Mouse (Mus musculus): ENCODE data around the gene Thsd7b. TPM values are rescaled to one million over a fixed set of nuclear protein-coding genes. Genes with fewer than 3 reads are reported as not detected.
A peak's percentile ranks its signal among the peaks of the same experiment; 100 is the strongest.
"Not testable (repeated sequence)": the region's sequence is repeated elsewhere in the genome, so short reads cannot be mapped to it uniquely, and the experiment has no call there.

The Thsd7b gene
- polyA plus RNA-seq, 1 experiment from 2014 or later, result 0.77 TPM

- H3K9ac ChIP-seq, result no peak overlapping the region
- ATAC-seq (replicated peaks; ENCODE audit: low FRiP score), result no peak
- whole genome bisulfite sequencing, result 88% methylated on average over 1 of the region's 1 CpGs
- no peak overlapping the region for H3K27ac ChIP-seq
- no peaks in the 10 kb centered on the region for H3K36me3 ChIP-seq
- H3K4me1 ChIP-seq, result no peaks in the 10 kb centered on the region
- no peaks in the 10 kb centered on the region for H3K27me3 ChIP-seq
- no peak overlapping the region for H3K4me2 ChIP-seq
- no peaks in the 10 kb centered on the region for H3K9me3 ChIP-seq (replicated peaks)
- no peak overlapping the region for H3K4me3 ChIP-seq (replicated peaks)
Measured at GRCm38 (mm10) chr1:130170290-130170689, 897.2 kb downstream of the Thsd7b start.

GRCm38 (mm10) chr1:130186836-130187235 is 913.7 kb downstream of the Thsd7b start:
- not testable (repeated sequence) for H3K9me3 ChIP-seq (replicated peaks); H3K4me3 ChIP-seq (replicated peaks); H3K4me1 ChIP-seq; ATAC-seq (replicated peaks; ENCODE audit: low FRiP score); H3K27ac ChIP-seq; H3K9ac ChIP-seq; H3K27me3 ChIP-seq; H3K36me3 ChIP-seq; H3K4me2 ChIP-seq
- 88% methylated on average over 7 of the region's 7 CpGs for WGBS

- peak; percentile 77; the same call in 1 of the 2 replicates for ATAC-seq (replicated peaks; ENCODE audit: low FRiP score)
- no peak overlapping the region for H3K9ac ChIP-seq
- H3K4me3 ChIP-seq (replicated peaks), result no peak overlapping the region
- no peaks in the 10 kb centered on the region for H3K36me3 ChIP-seq
- H3K27me3 ChIP-seq, result no peaks in the 10 kb centered on the region
- H3K9me3 ChIP-seq (replicated peaks), result no peaks in the 10 kb centered on the region
- H3K4me1 ChIP-seq, result no peaks in the 10 kb centered on the region
- 44% methylated on average over 6 of the region's 6 CpGs for WGBS
- H3K4me2 ChIP-seq, result no peak overlapping the region
- no peak overlapping the region for H3K27ac ChIP-seq
Measured at GRCm38 (mm10) chr1:130192190-130193028, 919.3 kb downstream of the Thsd7b start.

GRCm38 (mm10) chr1:130217404-130217803 is 944.3 kb downstream of the Thsd7b start:
- no peak overlapping the region for H3K27ac ChIP-seq
- 74% methylated on average over 3 of the region's 3 CpGs for WGBS
- no peak for ATAC-seq (replicated peaks; ENCODE audit: low FRiP score)
- no peak overlapping the region for H3K9ac ChIP-seq
- no peaks in the 10 kb centered on the region for H3K27me3 ChIP-seq
- no peaks in the 10 kb centered on the region for H3K36me3 ChIP-seq
- no peaks in the 10 kb centered on the region for H3K9me3 ChIP-seq (replicated peaks)
- H3K4me1 ChIP-seq, result no peaks in the 10 kb centered on the region
- H3K4me3 ChIP-seq (replicated peaks), result no peak overlapping the region
- no peak overlapping the region for H3K4me2 ChIP-seq

GRCm38 (mm10) chr1:130222904-130223303 is 949.8 kb downstream of the Thsd7b start:
- Histone ChIP-seq H3K4me2 (no peak overlapping the region), H3K27ac (no peak overlapping the region), H3K4me1 (no peaks in the 10 kb centered on the region), H3K9me3 (replicated peaks) (no peaks in the 10 kb centered on the region), H3K27me3 (no peaks in the 10 kb centered on the region), H3K4me3 (replicated peaks) (no peak overlapping the region), H3K9ac (no peak overlapping the region), H3K36me3 (no peaks in the 10 kb centered on the region)
- ATAC-seq (replicated peaks; ENCODE audit: low FRiP score), result peak; percentile 70
- 60% methylated on average over 2 of the region's 2 CpGs for WGBS

- ATAC-seq (replicated peaks; ENCODE audit: low FRiP score), result no peak
- Histone ChIP-seq H3K9me3 (replicated peaks) (no peaks in the 10 kb centered on the region), H3K9ac (no peak overlapping the region), H3K4me1 (no peaks in the 10 kb centered on the region), H3K27ac (no peak overlapping the region), H3K36me3 (no peaks in the 10 kb centered on the region), H3K27me3 (no peaks in the 10 kb centered on the region), H3K4me3 (replicated peaks) (no peak overlapping the region), H3K4me2 (no peak overlapping the region)
- 87% methylated on average over 3 of the region's 3 CpGs for WGBS
Measured at GRCm38 (mm10) chr1:130245563-130245962, 972.5 kb downstream of the Thsd7b start.

- WGBS, result 90% methylated on average over 4 of the region's 4 CpGs
- not testable (repeated sequence) for H3K27ac ChIP-seq; ATAC-seq (replicated peaks; ENCODE audit: low FRiP score); H3K36me3 ChIP-seq; H3K4me2 ChIP-seq; H3K9ac ChIP-seq; H3K4me3 ChIP-seq (replicated peaks); H3K4me1 ChIP-seq; H3K27me3 ChIP-seq; H3K9me3 ChIP-seq (replicated peaks)
Measured at GRCm38 (mm10) chr1:130246264-130246663, 973.2 kb downstream of the Thsd7b start.

- not testable (repeated sequence) for H3K4me2 ChIP-seq; H3K27me3 ChIP-seq; H3K9ac ChIP-seq; H3K36me3 ChIP-seq; H3K4me1 ChIP-seq; H3K4me3 ChIP-seq (replicated peaks); H3K9me3 ChIP-seq (replicated peaks); ATAC-seq (replicated peaks; ENCODE audit: low FRiP score); H3K27ac ChIP-seq
- 95% methylated on average over 4 of the region's 4 CpGs for WGBS
Measured at GRCm38 (mm10) chr1:130246930-130247329, 973.8 kb downstream of the Thsd7b start.

GRCm38 (mm10) chr1:130262046-130262445 is 988.9 kb downstream of the Thsd7b start:
- H3K9ac ChIP-seq, result no peak overlapping the region
- H3K27me3 ChIP-seq, result no peaks in the 10 kb centered on the region
- ATAC-seq (replicated peaks; ENCODE audit: low FRiP score), result no peak
- 74% methylated on average over 6 of the region's 6 CpGs for WGBS
- no peak overlapping the region for H3K4me2 ChIP-seq
- H3K36me3 ChIP-seq, result no peaks in the 10 kb centered on the region
- no peaks in the 10 kb centered on the region for H3K9me3 ChIP-seq (replicated peaks)
- H3K27ac ChIP-seq, result no peak overlapping the region
- no peaks in the 10 kb centered on the region for H3K4me1 ChIP-seq
- H3K4me3 ChIP-seq (replicated peaks), result no peak overlapping the region
